Mouse (Mus musculus): ENCODE measurements at regions not wholly inside any gene's neighbourhood (a gene's known extent, or its start where the extent isn't known, plus 50 kb on each side); places are given as distances from the start of the nearest gene placed in this dataset.

DNA sequence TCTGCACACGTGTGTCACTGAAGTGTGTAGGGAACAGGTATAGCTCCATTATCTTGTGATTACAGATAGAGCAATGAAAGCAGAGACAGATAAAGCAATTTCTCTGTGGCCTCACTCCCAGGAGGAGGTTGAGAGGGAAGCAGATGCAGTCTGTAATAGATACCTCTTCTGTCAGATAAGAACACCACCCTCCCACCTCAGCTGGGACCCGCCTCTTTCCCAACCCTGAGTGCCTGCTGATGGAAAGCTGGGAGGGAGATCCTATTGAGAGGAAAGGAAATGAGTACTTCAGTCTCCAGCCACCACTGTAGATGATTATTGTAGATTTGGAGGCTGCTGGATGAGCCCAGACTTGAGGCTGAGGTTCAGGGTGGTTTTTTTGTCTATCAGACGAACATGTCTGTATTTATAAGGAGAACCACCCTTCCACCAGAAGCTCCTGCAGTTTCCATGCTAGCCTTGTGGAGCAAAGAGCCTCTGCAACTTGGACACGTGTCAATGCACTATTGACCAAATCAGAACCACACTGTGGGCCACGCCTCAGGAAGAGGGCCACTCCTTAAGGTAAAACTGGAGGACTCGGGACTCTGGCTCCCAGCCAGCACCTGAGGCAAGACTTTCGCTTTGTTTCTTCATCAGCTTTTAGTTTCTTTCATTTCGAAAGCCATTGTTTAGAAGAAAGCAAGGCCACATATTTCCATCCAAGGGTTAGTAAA, 55.3 kb upstream of the Plekha5 start:
- Histone ChIP-seq H3K4me3 (ENCODE audit: low read length) (no peak overlapping the region), H3K27ac (ENCODE audit: low read depth, low read length) (no peak overlapping the region), H3K36me3 (ENCODE audit: control insufficient read depth, insufficient read depth, low read length) (no peaks in the 10 kb centered on the region), H3K4me2 (replicated peaks; ENCODE audit: low read depth, low read length) (no peak overlapping the region), H3K4me1 (ENCODE audit: control insufficient read depth, insufficient read depth, low read length) (no peaks in the 10 kb centered on the region), H3K27me3 (ENCODE audit: control insufficient read depth, insufficient read depth, low read length) (no peaks in the 10 kb centered on the region), H3K9me3 (ENCODE audit: control insufficient read depth, low read length) (0 out of 2 replicates have a peak, but pooled peaks cover 3% of the 10 kb centered on the region), H3K9ac (ENCODE audit: low read depth, low read length) (no peak overlapping the region)
- ATAC-seq (ENCODE audit: low FRiP score, low TSS enrichment) = no peak
- 77% methylated on average over 8 of the region's 8 CpGs for WGBS

DNA sequence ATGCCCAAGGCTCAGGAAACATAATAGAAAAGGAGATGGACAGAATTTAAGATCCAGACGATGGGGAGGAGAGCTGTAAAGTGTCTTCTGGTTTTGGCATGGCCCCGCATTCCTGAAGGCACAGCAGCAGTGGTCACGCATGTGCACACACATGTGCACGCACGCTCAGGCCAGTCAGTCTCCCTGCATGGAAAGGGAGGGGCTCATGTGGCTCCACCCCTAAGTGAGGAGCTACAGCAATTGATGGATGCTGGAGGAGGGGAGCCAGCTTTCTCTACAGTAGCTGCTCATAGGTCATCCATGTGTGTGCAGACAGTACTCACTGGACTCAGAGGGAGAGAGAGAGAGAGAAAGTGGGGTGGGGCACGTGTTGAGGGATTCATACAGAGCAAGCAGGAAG, 56.6 kb upstream of the Plekha5 start:
- Histone ChIP-seq H3K9ac (ENCODE audit: low read depth, low read length) (no peak overlapping the region), H3K27me3 (ENCODE audit: control insufficient read depth, insufficient read depth, low read length) (no peaks in the 10 kb centered on the region), H3K4me1 (ENCODE audit: control insufficient read depth, insufficient read depth, low read length) (no peaks in the 10 kb centered on the region), H3K4me2 (replicated peaks; ENCODE audit: low read depth, low read length) (no peak overlapping the region), H3K4me3 (ENCODE audit: low read length) (no peak overlapping the region), H3K36me3 (ENCODE audit: control insufficient read depth, insufficient read depth, low read length) (no peaks in the 10 kb centered on the region), H3K27ac (ENCODE audit: low read depth, low read length) (no peak overlapping the region), H3K9me3 (ENCODE audit: control insufficient read depth, low read length) (0 out of 2 replicates have a peak, but pooled peaks cover 3% of the 10 kb centered on the region)
- ATAC-seq (ENCODE audit: low FRiP score, low TSS enrichment) = peak; percentile 28; the same call in 1 of the 2 replicates
- 88% methylated on average over 6 of the region's 6 CpGs for WGBS

DNA sequence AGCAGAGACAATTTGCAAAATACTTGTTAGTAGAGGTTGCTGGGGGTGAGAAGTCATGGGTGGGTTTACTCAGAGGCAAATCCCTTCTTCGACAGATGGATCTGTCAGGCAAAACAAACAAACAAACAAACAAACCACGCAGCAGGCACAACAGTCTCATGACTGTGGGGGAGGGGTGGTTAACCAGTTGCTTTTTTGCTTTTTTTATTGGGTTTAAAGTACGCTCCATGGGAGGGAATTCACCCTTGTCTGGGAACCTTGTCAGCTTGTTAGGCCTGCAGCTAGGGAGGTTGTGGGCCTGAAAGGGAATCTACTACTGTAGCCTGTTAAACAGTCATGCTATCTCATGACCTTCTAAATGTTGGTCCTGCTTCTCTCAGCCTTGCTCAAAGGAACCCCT, 57.1 kb upstream of the Plekha5 start:
- Histone ChIP-seq H3K9ac (ENCODE audit: low read depth, low read length) (no peak overlapping the region), H3K4me2 (replicated peaks; ENCODE audit: low read depth, low read length) (no peak overlapping the region), H3K36me3 (ENCODE audit: control insufficient read depth, insufficient read depth, low read length) (no peaks in the 10 kb centered on the region), H3K4me3 (ENCODE audit: low read length) (no peak overlapping the region), H3K27me3 (ENCODE audit: control insufficient read depth, insufficient read depth, low read length) (no peaks in the 10 kb centered on the region), H3K4me1 (ENCODE audit: control insufficient read depth, insufficient read depth, low read length) (no peaks in the 10 kb centered on the region), H3K9me3 (ENCODE audit: control insufficient read depth, low read length) (0 out of 2 replicates have a peak, but pooled peaks cover 3% of the 10 kb centered on the region), H3K27ac (ENCODE audit: low read depth, low read length) (no peak overlapping the region)
- 57% methylated on average over 3 of the region's 3 CpGs for WGBS
- no peak for ATAC-seq (ENCODE audit: low FRiP score, low TSS enrichment)

- Histone ChIP-seq H3K36me3 (ENCODE audit: control insufficient read depth, insufficient read depth, low read length) (no peaks in the 10 kb centered on the region), H3K4me1 (ENCODE audit: control insufficient read depth, insufficient read depth, low read length) (no peaks in the 10 kb centered on the region), H3K4me3 (ENCODE audit: low read length) (no peak overlapping the region), H3K9ac (ENCODE audit: low read depth, low read length) (no peak overlapping the region), H3K27ac (ENCODE audit: low read depth, low read length) (no peak overlapping the region), H3K27me3 (ENCODE audit: control insufficient read depth, insufficient read depth, low read length) (no peaks in the 10 kb centered on the region), H3K4me2 (replicated peaks; ENCODE audit: low read depth, low read length) (no peak overlapping the region), H3K9me3 (ENCODE audit: control insufficient read depth, low read length) (no peaks in the 10 kb centered on the region)
- WGBS = 81% methylated on average over 4 of the region's 4 CpGs
- ATAC-seq (ENCODE audit: low FRiP score, low TSS enrichment) = no peak
Measured at GRCm38 (mm10) chr6:140360996-140361395, 62.9 kb upstream of the Plekha5 start.

DNA sequence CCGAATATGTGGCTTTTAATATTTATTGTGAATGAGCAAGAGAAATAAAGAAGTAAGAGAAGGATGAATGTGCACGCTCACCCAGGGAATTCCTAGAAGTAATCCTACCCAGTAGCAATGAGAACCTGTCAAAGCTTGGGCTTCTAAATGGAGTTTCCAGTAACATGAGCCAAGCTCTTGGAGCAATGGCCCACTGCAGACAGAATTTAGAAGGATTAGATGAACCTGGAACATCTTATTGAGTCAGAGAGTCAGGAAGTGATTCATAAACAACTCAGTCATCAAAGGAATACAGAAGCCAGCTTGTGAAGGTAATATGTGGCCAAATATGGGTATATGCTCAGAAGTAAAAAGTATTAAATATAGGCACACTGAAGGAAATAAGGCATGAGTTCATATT, 66.0 kb upstream of the Plekha5 start:
- 37% methylated on average over 2 of the region's 2 CpGs for WGBS
- Histone ChIP-seq H3K9me3 (ENCODE audit: control insufficient read depth, low read length) (no peaks in the 10 kb centered on the region), H3K9ac (ENCODE audit: low read depth, low read length) (no peak overlapping the region), H3K4me1 (ENCODE audit: control insufficient read depth, insufficient read depth, low read length) (no peaks in the 10 kb centered on the region), H3K27me3 (ENCODE audit: control insufficient read depth, insufficient read depth, low read length) (no peaks in the 10 kb centered on the region), H3K4me2 (replicated peaks; ENCODE audit: low read depth, low read length) (no peak overlapping the region), H3K27ac (ENCODE audit: low read depth, low read length) (no peak overlapping the region), H3K36me3 (ENCODE audit: control insufficient read depth, insufficient read depth, low read length) (no peaks in the 10 kb centered on the region), H3K4me3 (ENCODE audit: low read length) (no peak overlapping the region)
- ATAC-seq (ENCODE audit: low FRiP score, low TSS enrichment) = no peak

DNA sequence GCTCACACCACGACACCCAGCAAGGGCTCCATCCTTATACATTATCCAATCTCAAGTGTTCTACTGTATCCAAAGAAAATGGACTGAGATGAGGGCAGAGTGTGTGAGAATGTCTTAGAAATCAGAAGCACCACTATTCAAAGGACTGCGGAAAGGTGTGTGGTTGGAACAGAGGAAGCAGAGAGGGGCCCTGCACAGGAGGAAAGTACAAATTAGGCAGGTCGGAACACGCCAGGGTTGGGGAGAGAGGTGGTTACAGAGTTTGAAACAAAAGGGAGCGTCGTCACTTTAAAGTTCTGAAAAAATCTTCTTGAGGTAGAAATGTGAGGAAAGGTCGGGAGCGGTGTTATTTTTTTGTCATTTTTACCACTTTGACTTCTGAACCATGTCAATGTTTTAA, 66.6 kb upstream of the Plekha5 start:
- no peak overlapping the region for H3K9ac ChIP-seq (ENCODE audit: low read depth, low read length)
- no peaks in the 10 kb centered on the region for H3K9me3 ChIP-seq (ENCODE audit: control insufficient read depth, low read length)
- no peaks in the 10 kb centered on the region for H3K36me3 ChIP-seq (ENCODE audit: control insufficient read depth, insufficient read depth, low read length)
- ATAC-seq (ENCODE audit: low FRiP score, low TSS enrichment) = no peak
- WGBS = 44% methylated on average over 8 of the region's 8 CpGs
- no peak overlapping the region for H3K27ac ChIP-seq (ENCODE audit: low read depth, low read length)
- no peaks in the 10 kb centered on the region for H3K27me3 ChIP-seq (ENCODE audit: control insufficient read depth, insufficient read depth, low read length)
- H3K4me1 ChIP-seq (ENCODE audit: control insufficient read depth, insufficient read depth, low read length) = no peaks in the 10 kb centered on the region
- no peak overlapping the region for H3K4me3 ChIP-seq (ENCODE audit: low read length)
- no peak overlapping the region for H3K4me2 ChIP-seq (replicated peaks; ENCODE audit: low read depth, low read length)

GRCm38 (mm10) chr6:140354082-140354481, 69.8 kb upstream of the Plekha5 start:
- 68% methylated on average over 6 of the region's 6 CpGs for WGBS
- H3K9me3 ChIP-seq (ENCODE audit: control insufficient read depth, low read length) = no peaks in the 10 kb centered on the region
- no peaks in the 10 kb centered on the region for H3K4me1 ChIP-seq (ENCODE audit: control insufficient read depth, insufficient read depth, low read length)
- H3K27me3 ChIP-seq (ENCODE audit: control insufficient read depth, insufficient read depth, low read length) = no peaks in the 10 kb centered on the region
- H3K4me2 ChIP-seq (replicated peaks; ENCODE audit: low read depth, low read length) = no peak overlapping the region
- no peak overlapping the region for H3K27ac ChIP-seq (ENCODE audit: low read depth, low read length)
- H3K9ac ChIP-seq (ENCODE audit: low read depth, low read length) = no peak overlapping the region
- no peaks in the 10 kb centered on the region for H3K36me3 ChIP-seq (ENCODE audit: control insufficient read depth, insufficient read depth, low read length)
- ATAC-seq (ENCODE audit: low FRiP score, low TSS enrichment) = no peak
- no peak overlapping the region for H3K4me3 ChIP-seq (ENCODE audit: low read length)

- H3K4me3 ChIP-seq (ENCODE audit: low read length) = no peak overlapping the region
- H3K9ac ChIP-seq (ENCODE audit: low read depth, low read length) = no peak overlapping the region
- H3K9me3 ChIP-seq (ENCODE audit: control insufficient read depth, low read length) = no peaks in the 10 kb centered on the region
- no peak overlapping the region for H3K27ac ChIP-seq (ENCODE audit: low read depth, low read length)
- H3K36me3 ChIP-seq (ENCODE audit: control insufficient read depth, insufficient read depth, low read length) = no peaks in the 10 kb centered on the region
- no peaks in the 10 kb centered on the region for H3K27me3 ChIP-seq (ENCODE audit: control insufficient read depth, insufficient read depth, low read length)
- no peak overlapping the region for H3K4me2 ChIP-seq (replicated peaks; ENCODE audit: low read depth, low read length)
- H3K4me1 ChIP-seq (ENCODE audit: control insufficient read depth, insufficient read depth, low read length) = no peaks in the 10 kb centered on the region
- ATAC-seq (ENCODE audit: low FRiP score, low TSS enrichment) = no peak
- 90% methylated on average over 6 of the region's 6 CpGs for WGBS
Measured at GRCm38 (mm10) chr6:140353610-140354009, 70.2 kb upstream of the Plekha5 start.

DNA sequence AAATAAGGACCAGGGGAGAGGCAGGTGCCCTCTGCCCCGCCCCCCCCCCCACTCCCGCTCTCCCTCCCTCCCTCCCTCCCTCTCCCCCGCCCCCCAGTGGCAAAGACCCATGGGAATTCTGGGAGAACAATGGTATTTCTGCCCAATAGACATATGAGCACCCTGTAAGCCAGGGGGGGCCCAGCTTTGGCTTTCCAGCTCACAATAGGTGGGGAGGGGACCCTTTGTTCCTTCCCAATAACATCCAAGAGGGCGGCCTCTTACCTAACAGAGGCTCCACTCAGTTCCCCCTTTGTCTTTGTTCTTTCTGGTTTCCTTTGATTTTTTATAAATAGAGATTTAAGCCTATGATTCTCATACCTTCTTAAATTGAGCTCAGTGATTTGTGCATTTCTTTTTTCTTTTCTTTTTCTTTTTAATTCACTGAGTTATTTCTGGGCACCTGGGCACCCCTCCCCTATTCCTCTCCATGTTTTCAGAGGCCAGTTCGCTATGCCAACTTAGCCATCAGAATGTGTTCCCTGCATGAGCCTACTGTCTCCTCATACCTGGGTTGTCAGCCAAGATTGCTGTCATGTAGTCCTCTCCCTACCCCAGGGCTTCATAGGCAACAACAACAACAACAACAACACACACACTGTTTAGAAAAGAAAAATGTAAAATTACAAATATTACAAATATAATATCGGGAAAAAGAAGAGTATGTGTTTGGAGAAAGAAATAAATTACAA, 72.3 kb upstream of the Plekha5 start:
- WGBS = 87% methylated on average over 3 of the region's 6 CpGs
- H3K9me3 ChIP-seq (ENCODE audit: control insufficient read depth, low read length) = no peaks in the 10 kb centered on the region
- no peaks in the 10 kb centered on the region for H3K36me3 ChIP-seq (ENCODE audit: control insufficient read depth, insufficient read depth, low read length)
- H3K4me3 ChIP-seq (ENCODE audit: low read length) = no peak overlapping the region
- no peak for ATAC-seq (ENCODE audit: low FRiP score, low TSS enrichment)
- H3K27me3 ChIP-seq (ENCODE audit: control insufficient read depth, insufficient read depth, low read length) = no peaks in the 10 kb centered on the region
- H3K4me2 ChIP-seq (replicated peaks; ENCODE audit: low read depth, low read length) = no peak overlapping the region
- H3K27ac ChIP-seq (ENCODE audit: low read depth, low read length) = no peak overlapping the region
- no peaks in the 10 kb centered on the region for H3K4me1 ChIP-seq (ENCODE audit: control insufficient read depth, insufficient read depth, low read length)
- H3K9ac ChIP-seq (ENCODE audit: low read depth, low read length) = no peak overlapping the region
